Mouse (Mus musculus) CH12.LX (cell line): ENCODE data around the gene Itga6. TPM values are rescaled to one million over a fixed set of nuclear protein-coding genes. Genes with fewer than 3 reads are reported as not detected.
"Not testable (repeated sequence)": the region's sequence is repeated elsewhere in the genome, so short reads cannot be mapped to it uniquely, and the experiment has no call there.

Experiments used
- DNase-seq: peaks from one replicate; pipeline ENCODE4 v3.0.0-alpha.2; 2013; ENCODE audit errors: extremely low read depth
- H3K27ac ChIP-seq: 2 replicates; pipeline ENCODE4 v1.5.1; 2012; ENCODE audit warnings: low read depth, mild to moderate bottlenecking, control low read depth, moderate library complexity; ENCODE audit not compliant: insufficient read depth
- H3K27me3 ChIP-seq: replicated peaks from 2 replicates; pipeline ENCODE3; 2012; ENCODE audit warnings: inconsistent platforms
- H3K36me3 ChIP-seq, 2 experiments: replicated peaks in 1 of 2; 2 replicates each; pipeline versions ENCODE3 to v1.6.1; 2012; ENCODE audit warnings: inconsistent platforms in 1 of 2, low read length in 1 of 2, mild to moderate bottlenecking in 1 of 2, mixed read lengths in 1 of 2, moderate library complexity in 1 of 2; ENCODE audit not compliant: control insufficient read depth in 1 of 2, insufficient read depth in 1 of 2
- H3K4me1 ChIP-seq, 2 experiments: 2 replicates each; pipeline ENCODE4 v1.6.1; 2012; ENCODE audit warnings: inconsistent platforms in 1 of 2, moderate library complexity in 1 of 2; ENCODE audit not compliant: insufficient read depth in 2 of 2, control insufficient read depth in 1 of 2
- H3K4me2 ChIP-seq: 2 replicates; pipeline ENCODE4 v1.6.1; 2012; ENCODE audit warnings: low read depth, mild to moderate bottlenecking, control low read depth; ENCODE audit not compliant: poor library complexity, insufficient read depth, severe bottlenecking
- H3K4me3 ChIP-seq, 3 experiments: fragments of 150-350 bp in 1 of 3; sonication (generic) in 1 of 3; replicated peaks in 1 of 3; 2 replicates each; pipeline versions ENCODE3 to v1.5.1; 2011 to 2012; ENCODE audit warnings: low read depth in 2 of 3, low read length in 2 of 3, mild to moderate bottlenecking in 2 of 3, moderate library complexity in 2 of 3, control low read depth in 1 of 3, improper control_type of control experiment in 1 of 3, inconsistent platforms in 1 of 3, mixed read lengths in 1 of 3; ENCODE audit not compliant: poor library complexity in 1 of 3
- H3K79me2 ChIP-seq: replicated peaks from 2 replicates; pipeline ENCODE4 v1.6.1; 2012; ENCODE audit warnings: mild to moderate bottlenecking, moderate library complexity; ENCODE audit not compliant: control insufficient read depth, poor library complexity, insufficient read depth, severe bottlenecking; ENCODE audit errors: extremely low read depth
- H3K9ac ChIP-seq: 2 replicates; pipeline ENCODE4 v1.6.1; 2012; ENCODE audit warnings: low read depth, mild to moderate bottlenecking, control low read depth, moderate library complexity; ENCODE audit not compliant: insufficient read depth
- H3K9me3 ChIP-seq: replicated peaks from 2 replicates; pipeline ENCODE3; 2012; ENCODE audit warnings: low read length, inconsistent platforms, mixed read lengths
- BHLHE40 ChIP-seq: IDR thresholded peaks from 2 replicates; pipeline ENCODE4 v1.6.1; 2011; ENCODE audit warnings: mild to moderate bottlenecking, low read depth, low read length, improper control_type of control experiment
- CHD1 ChIP-seq: IDR thresholded peaks from 2 replicates; pipeline ENCODE4 v1.6.1; 2012; ENCODE audit warnings: low read depth, low read length, improper control_type of control experiment, inconsistent platforms
- JUND ChIP-seq: conservative IDR thresholded peaks from 2 replicates; pipeline ENCODE4 v1.6.1; 2011; ENCODE audit warnings: low read depth, low read length, improper control_type of control experiment
- MYC ChIP-seq: IDR thresholded peaks from 2 replicates; pipeline ENCODE4 v1.6.1; 2011; ENCODE audit warnings: low read depth, mild to moderate bottlenecking, improper control_type of control experiment, low read length
- PAX5 ChIP-seq: IDR thresholded peaks from 2 replicates; pipeline ENCODE4 v1.6.1; 2012; ENCODE audit warnings: low read length, inconsistent platforms, mixed read lengths
- TBP ChIP-seq: conservative IDR thresholded peaks from 2 replicates; pipeline ENCODE4 v1.6.1; 2011; ENCODE audit warnings: low read depth, low read length, improper control_type of control experiment
- dilution Hi-C: fragments of 300-500 bp; cut with MboI; formaldehyde crosslinking; loops from 2 replicates; pipeline ENCODE4 v1.14.3; 2020; ENCODE audit warnings: low sequenced_read_pairs; ENCODE audit not compliant: extremely low pct_unique_long_range_greater_than_20kb, extremely low pct_ligation_motif_present
- in situ Hi-C: fragments of 300-500 bp; cut with MboI; formaldehyde crosslinking; loops from 3 replicates; pipeline ENCODE4 v1.14.3; 2019; ENCODE audit warnings: low sequenced_read_pairs, low pct_ligation_motif_present, low pct_unique_long_range_greater_than_20kb, mixed read lengths
- polyA plus RNA-seq: library from polyadenylated mRNA; unstranded; fragments of >175 nt; gene quantifications from 2 replicates; pipeline ENCODE4 v1.2.1, GENCODE M21; 2012; ENCODE audit warnings: low read depth; ENCODE audit not compliant: insufficient read length
- total RNA-seq, 2 experiments: library from RNA; depleted of rRNA; stranded (reverse); fragments of 300-350 nt in 1 of 2; fragments of >200 nt in 1 of 2; gene quantifications; 2 replicates each; pipeline ENCODE4 v1.2.3; 2012 to 2014

Gene Itga6
- total and polyA plus RNA-seq, 3 experiments = 6.1 to 13.9 (median 10.9) TPM

DNA sequence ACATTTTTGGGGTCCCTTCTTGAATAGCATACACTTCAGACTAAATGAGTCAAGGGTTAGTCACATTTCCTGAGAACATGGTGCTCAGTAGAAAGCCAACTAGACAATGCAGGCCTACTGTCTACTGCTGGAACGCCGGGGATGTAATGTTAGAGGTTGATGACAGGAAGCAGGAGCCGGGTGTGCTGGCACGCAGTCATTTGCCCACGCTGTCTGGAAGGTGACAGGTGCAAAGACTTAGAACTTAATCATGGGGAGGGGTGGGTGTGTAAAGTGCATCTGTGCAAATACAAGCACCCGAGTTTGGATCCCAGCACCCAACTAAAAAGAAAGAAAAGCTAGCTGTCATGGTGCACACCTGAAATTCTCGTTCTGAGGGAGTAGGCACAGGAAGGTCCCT lies 159.7 kb downstream of the Itga6 start:
- DNase-seq = no peak
- Histone ChIP-seq H3K4me3 (no peak overlapping the region), H3K4me1 (no peaks in the 10 kb centered on the region), H3K36me3 (peaks cover 0 to 12% of the 10 kb centered on the region in 2 experiments), H3K27ac (no peak overlapping the region), H3K9me3 (no peaks in the 10 kb centered on the region), H3K79me2 (no peaks in the 10 kb centered on the region), H3K27me3 (no peaks in the 10 kb centered on the region), H3K9ac (no peak overlapping the region), H3K4me2 (no peak overlapping the region)
- dilution Hi-C loops (no loop called here), in situ Hi-C loops (loop anchor here (10.0 kb wide), 1 partner anchor 50 kb away; no protein-coding TSS in a partner anchor)
- TF ChIP-seq PAX5 = no peak
- no peak for TF ChIP-seq CHD1
- no peak for TF ChIP-seq TBP
- no peak for TF ChIP-seq BHLHE40
- no peak for TF ChIP-seq JUND
- no peak for TF ChIP-seq MYC

DNA sequence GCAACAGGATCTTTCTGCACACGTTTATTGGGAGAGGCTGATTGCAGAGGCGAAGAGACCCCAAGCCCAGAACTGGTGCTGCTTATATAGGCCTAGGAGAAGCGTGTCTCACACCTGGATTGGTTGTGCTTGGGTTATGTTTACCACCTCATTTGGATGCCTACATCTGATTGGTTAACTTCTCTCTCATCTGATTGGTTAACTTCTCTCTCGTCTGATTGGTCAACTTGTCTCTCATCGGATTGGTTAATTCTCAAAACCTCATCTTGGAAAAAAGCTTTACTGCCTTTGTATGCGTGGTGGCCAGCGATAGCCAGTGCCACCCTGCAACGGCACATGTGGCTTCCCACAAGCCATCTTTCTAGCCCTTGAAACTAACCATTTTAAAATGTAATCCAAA lies 160.9 kb downstream of the Itga6 start:
- dilution Hi-C loops, DNase-seq, H3K9ac ChIP-seq, H3K9me3 ChIP-seq, H3K4me1 ChIP-seq, H3K4me3 ChIP-seq, H3K27me3 ChIP-seq, H3K79me2 ChIP-seq, H3K36me3 ChIP-seq, H3K27ac ChIP-seq, H3K4me2 ChIP-seq: not testable (repeated sequence)
- in situ Hi-C loops = loop anchor here (10.0 kb wide), 1 partner anchor 48 kb away; no protein-coding TSS in a partner anchor

Other genes with a start within 250 kb of the Itga6 start
- 0.17 and 0.21 TPM in 2 replicates for gene Dlx1, start 217.5 kb upstream of the Itga6 start, total RNA-seq (2012; rRNA removed)
- 0.07 and 0.11 TPM in 2 replicates for gene Dlx1, start 217.5 kb upstream of the Itga6 start, total RNA-seq (2014; rRNA removed)
- gene Dlx1, start 217.5 kb upstream of the Itga6 start, polyA plus RNA-seq = 0.27 TPM in 1 of 2 replicates, not detected in the other
- not detected in 2 replicates for gene Dlx2, start 198.9 kb upstream of the Itga6 start, total RNA-seq (2012; rRNA removed)
- gene Dlx2, start 198.9 kb upstream of the Itga6 start, total RNA-seq (2014; rRNA removed) = not detected in 2 replicates
- not detected in 2 replicates for gene Dlx2, start 198.9 kb upstream of the Itga6 start, polyA plus RNA-seq
- 20.9 and 59.9 TPM in 2 replicates for gene Pdk1, start 127.6 kb downstream of the Itga6 start, total RNA-seq (2012; rRNA removed)
- gene Pdk1, start 127.6 kb downstream of the Itga6 start, total RNA-seq (2014; rRNA removed) = 75.3 and 78.5 TPM in 2 replicates
- gene Pdk1, start 127.6 kb downstream of the Itga6 start, polyA plus RNA-seq = 26.4 and 35.9 TPM in 2 replicates
- 0.13 TPM in 1 of 2 replicates, not detected in the other for gene Rapgef4, start 235.6 kb downstream of the Itga6 start, total RNA-seq (2012; rRNA removed)
- 0.05 and 0.12 TPM in 2 replicates for gene Rapgef4, start 235.6 kb downstream of the Itga6 start, total RNA-seq (2014; rRNA removed)
- 0.11 TPM in 1 of 2 replicates, not detected in the other for gene Rapgef4, start 235.6 kb downstream of the Itga6 start, polyA plus RNA-seq